Mouse (Mus musculus) heart, postnatal 10 days (tissue): ENCODE results near the gene Gp1bb. TPM values are rescaled to one million over a fixed set of nuclear protein-coding genes. Genes with fewer than 3 reads are reported as not detected.

Source experiments
- DNase-seq, 2 experiments: peaks; one replicate each; pipeline ENCODE4 v3.0.0; 2021
- intact Hi-C: fragments of 180-260 bp; cut with DNase I; formaldehyde crosslinking; loops from one replicate; pipeline ENCODE4 v1.15.1; 2025
- total RNA-seq, 2 experiments: library from RNA; stranded (reverse); gene quantifications; 2 replicates each; pipeline ENCODE4 v1.2.3; 2021

Gene Gp1bb
- total RNA-seq, 2 experiments from 2014 or later, result 0.77 to 1.2 TPM

GRCm38 (mm10) chr16:18611752-18612151 lies 10.5 kb downstream of the Gp1bb start:
- no peak for DNase-seq
- intact Hi-C loops, result no loop called here

DNA sequence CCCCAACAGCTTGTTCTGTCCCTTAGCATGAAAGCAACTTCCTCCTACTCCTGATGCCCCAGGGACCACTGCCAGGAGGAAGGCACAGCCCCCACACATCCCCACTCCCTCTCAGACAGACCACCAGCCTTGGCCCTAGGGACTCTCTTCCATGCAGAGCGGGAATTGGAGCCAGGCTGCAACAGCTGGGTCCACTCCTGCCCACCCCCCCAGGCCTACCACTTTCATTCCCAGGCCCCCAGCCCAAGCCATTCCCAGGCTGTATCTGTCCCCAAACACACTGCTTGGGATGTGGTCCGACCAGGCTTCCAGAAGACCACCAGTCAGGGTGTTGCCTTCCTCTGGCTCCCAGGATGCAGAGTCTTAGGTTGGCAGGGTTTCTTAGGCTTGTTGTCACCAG lies 13.1 kb downstream of the Gp1bb start:
- no peak for DNase-seq
- intact Hi-C loops, result no loop called here

DNA sequence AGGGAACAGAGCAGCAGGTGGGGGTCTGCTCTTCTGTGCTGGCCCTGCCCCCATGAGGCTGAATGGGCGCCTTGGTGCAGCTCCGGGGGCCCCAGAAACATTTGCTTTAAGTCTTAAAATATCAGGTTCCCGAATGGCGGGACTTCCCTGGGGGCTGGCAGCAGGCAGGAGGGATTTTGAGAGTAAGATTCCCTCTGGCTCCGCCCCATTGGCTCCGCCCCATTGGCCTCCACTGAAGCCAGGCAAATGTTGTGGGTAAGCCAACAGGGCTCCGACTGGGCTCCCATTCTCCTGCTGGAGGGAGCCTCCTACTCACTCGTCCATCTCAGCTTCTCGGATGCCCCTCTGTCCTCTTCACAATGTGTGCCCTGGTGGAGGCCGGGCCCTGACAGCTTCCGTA lies 14.0 kb downstream of the Gp1bb start:
- DNase-seq, result no peak
- intact Hi-C loops, result no loop called here

GRCm38 (mm10) chr16:18605705-18606104 lies 16.5 kb downstream of the Gp1bb start:
- no peak for DNase-seq
- intact Hi-C loops, result no loop called here

DNA sequence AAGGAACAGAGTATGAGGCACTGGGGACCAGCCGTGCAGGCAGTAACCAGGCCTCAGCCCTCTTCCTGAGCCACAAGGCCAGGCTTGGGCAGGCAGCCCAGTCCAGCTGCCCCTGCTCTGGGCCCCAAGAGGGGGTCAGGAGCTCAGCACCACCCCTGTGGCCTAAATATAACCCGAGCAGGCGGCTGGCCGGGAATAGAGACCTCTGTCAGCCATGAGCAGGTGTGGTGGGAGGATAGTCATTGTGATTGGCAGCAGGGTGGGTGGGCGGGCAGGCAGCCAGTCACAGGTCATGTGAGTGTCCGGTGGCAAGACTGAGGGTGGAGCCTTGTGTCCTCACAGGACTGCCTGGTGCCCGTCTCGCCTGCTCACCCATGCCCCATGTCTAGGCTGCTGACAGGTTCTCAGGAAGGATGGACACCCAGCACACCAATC lies 17.9 kb downstream of the Gp1bb start:
- intact Hi-C loops, result loop anchor here (5.0 kb wide), 1 partner anchor 52 kb away; no protein-coding TSS in a partner anchor
- DNase-seq, result peak; percentile 78 to 84

GRCm38 (mm10) chr16:18601447-18601846 lies 20.8 kb downstream of the Gp1bb start:
- intact Hi-C loops, result loop anchor here (5.0 kb wide), 1 partner anchor 49 kb away; no protein-coding TSS in a partner anchor
- DNase-seq, result no peak

GRCm38 (mm10) chr16:18598006-18598405 lies 24.2 kb downstream of the Gp1bb start:
- no peak for DNase-seq

DNA sequence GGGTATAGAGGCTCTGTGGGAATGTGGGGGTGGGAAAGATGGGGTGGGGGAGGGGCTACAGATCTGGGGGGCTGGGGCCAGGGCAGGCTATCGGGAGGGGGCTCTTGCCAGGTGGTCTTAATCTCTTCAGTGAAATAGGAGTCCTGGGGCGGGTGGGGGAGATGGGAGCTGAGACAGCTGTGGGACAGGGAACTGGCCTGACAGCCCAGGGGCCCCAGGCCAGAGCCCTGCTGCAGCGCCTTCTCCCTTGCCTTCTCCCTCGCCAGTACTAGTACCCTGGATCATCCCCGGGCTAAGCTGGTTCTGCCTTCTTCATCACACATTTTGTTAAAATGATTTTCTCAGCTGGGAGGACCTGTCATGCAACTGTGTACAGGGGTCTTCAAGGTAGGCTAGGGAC lies 25.9 kb downstream of the Gp1bb start:
- intact Hi-C loops, result no loop called here
- DNase-seq, result no peak

More at GRCm38 (mm10) chr16:18598006-18598405, 24.2 kb downstream of the Gp1bb start:
- intact Hi-C loops, result no loop called here

DNA sequence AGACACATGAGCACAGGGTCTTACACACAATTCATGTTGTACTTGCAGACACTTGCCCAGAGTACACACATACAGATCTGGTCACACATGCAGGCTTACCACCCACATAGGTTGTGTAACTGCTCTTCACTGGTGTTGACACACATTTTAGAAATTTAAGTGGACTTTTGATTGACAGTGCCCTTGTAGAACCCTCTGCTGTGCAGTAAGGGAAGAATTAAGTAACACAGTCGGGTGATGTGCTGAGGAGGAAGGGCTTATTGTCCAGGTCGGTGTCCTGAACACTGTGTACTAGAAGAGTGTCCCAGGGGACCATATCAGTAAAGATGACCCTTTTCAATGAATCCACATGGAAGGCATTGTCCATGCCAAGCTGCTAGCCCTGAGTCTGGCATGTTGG lies 28.3 kb downstream of the Gp1bb start:
- no peak for DNase-seq
- intact Hi-C loops, result no loop called here

GRCm38 (mm10) chr16:18591047-18592018 lies 30.9 kb downstream of the Gp1bb start:
- peak; percentile 29 to 46 for DNase-seq
- intact Hi-C loops, result no loop called here

DNA sequence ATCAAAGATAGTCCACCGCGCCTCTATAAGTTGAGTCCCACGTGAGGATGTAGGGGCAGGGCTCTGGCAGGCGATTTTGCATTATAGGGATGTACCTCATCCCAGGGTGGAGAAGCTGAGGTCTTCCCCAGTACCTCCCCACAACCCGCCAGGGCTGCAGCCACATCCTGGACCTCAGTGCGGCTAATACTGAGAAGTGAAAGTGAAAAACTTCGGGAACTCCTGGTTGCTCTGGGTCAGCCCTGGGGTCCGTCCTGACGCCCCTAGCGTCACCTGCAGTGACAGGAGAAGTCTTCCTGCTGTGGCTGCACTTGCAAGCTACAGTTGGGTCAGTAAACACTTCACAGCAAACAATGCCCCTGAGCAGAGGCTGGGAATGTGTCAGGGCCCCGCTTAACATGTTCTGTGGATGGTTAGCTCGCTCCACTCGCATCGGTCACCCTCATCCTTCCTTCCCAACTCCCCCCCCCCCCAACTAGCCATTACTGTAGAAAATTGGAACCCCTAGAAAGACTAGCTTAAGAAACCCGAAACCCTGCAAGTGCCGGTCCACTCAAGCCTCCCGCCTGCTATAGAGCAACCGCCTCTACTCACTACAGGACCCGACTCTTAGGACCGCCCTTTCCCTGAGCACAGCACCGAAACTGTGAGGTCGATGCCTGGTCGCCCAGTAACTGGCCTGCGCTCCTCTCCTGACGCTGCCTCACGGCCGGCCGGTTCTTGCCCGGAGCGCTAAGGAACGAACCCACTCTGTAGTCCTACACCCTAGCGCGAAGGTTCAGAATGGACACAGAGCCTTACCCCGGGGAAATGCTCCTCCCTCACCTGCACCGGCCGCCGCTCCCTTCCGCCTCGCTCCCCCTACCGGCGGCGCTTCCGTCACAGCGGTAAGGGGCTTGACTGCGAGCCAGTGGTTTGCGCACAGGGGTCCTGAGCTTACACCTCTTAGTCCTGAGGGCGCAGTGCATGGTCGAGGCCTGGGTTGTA lies 32.1 kb downstream of the Gp1bb start, which contains the start of gene Tbx1:
Gene Tbx1, minus strand, starts transcription at position 868 of the 987 bp plus-strand sequence.
- no peak for DNase-seq
- intact Hi-C loops, result no loop called here

DNA sequence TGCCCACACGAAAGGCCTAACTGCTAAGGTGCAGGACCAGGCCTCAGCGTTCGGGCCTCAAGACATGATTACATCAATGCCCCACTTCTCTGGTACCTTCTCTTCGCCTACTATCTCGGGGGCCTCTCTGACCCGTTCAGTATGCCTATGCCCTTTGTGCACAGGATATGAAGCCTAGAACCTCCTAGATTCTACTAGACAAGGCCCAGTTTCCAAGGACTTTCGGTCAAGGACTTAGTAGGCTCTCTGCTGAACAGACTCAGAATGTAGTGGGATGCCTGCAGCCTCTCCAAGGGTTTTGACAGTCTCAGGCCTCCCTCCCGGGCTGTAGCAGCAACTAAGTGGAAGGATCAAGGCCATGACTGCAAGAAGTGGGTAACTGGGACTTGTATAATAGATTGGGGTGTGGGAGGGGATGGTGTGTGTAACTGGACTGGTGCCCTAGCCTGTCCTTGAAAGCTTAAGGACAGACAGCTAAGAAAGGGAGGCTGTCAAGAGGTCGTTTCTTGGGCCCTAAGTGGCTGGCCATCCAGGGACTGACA lies 33.1 kb downstream of the Gp1bb start:
- DNase-seq, result no peak
- intact Hi-C loops, result no loop called here

- intact Hi-C loops, result no loop called here
- DNase-seq, result no peak
Measured at GRCm38 (mm10) chr16:18588738-18589055, 33.5 kb downstream of the Gp1bb start.

GRCm38 (mm10) chr16:18587847-18588737 lies 34.1 kb downstream of the Gp1bb start:
- DNase-seq, result no peak
- intact Hi-C loops, result no loop called here

DNA sequence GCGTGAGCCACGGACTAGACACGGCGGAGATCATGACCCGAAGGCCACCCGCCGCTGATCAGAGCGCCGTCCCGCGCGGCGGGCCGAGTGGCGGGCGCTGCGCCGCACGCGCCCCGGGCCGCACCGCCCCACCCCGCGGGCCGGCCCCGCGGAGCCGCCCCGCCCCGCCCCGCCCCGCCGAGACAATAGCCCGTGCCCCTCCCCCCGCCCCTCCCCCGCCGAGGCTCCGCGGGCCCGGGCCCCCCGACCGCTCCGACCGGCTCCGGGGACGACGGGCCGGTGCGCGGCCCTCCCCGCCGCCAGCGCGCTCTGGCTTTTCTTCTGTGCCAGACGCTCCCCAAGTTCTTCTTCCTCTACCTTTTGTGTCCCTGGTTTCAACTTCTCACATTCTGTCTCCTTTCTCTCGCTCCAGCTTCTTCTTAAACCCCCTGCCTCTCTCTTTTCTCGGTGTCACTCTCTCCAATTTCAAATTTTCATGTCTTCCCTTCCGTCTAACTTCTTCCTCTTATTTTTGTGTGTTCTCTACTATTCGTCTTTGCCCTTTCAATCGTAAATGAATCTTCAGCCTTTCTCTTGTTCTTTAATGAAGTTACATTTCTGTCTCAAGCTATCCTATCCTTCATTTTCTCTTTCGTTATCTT lies 35.2 kb downstream of the Gp1bb start:
- intact Hi-C loops, result no loop called here

GRCm38 (mm10) chr16:18586076-18586905 lies 35.9 kb downstream of the Gp1bb start:
- DNase-seq, result no peak
- intact Hi-C loops, result no loop called here

More for the DNA sequence above, 35.2 kb downstream of the Gp1bb start:
- DNase-seq, result no peak

DNA sequence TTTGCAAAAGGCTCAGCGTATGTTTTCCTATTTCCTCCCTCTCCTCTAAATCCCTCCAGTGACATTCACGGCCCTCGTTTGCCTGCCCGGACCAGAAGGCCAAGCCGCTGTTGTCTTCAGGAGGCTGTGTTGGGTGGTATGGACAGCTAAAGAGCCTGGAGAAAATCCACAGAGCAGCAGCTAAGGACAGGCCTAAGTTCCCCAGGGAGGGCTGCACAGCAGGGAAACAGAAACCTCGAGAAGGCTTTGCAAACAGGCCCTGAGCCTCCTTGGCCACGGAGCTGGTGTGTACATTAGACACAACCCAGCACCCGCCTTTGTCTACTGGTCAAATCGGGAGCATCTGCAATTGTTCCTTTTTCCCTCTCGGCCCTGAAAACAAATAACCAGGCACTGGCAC lies 36.5 kb downstream of the Gp1bb start:
- DNase-seq, result no peak
- intact Hi-C loops, result no loop called here

DNA sequence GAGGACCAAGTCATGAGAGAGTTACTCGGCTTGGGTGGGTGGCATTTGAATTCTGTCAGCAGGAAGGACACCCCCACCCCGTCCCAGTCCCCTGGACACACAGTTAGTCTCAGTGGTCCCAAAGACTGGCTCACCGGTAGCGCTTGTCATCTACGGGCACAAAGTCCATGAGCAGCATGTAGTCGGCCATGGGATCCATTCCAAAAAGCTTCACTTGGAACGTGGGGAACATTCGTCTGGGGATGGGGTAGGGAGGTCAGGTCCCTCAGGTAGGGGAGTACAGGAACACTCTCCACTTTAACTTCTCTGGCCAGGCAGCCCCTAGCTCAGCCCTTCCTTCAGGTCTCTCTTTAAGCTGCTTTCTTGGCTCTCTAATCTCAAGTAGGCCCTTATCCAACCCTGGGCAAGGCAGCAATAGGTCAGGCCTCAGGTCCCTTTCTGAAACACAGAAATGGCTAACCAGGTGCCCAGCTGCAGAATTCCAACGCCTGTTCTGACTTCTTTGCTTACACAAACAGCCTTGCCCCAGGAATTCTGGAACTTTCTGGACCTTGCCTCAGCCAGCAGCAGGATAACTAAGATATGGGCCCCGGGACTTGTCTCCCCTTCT lies 37.2 kb downstream of the Gp1bb start:
- no peak for DNase-seq
- intact Hi-C loops, result no loop called here
